Mouse (Mus musculus) G1E (cell line): ENCODE measurements around the gene Alox12b.

Experiments
- CTCF ChIP-seq: IDR thresholded peaks from 2 replicates; pipeline ENCODE4 v1.5.1; 2012; ENCODE audit warnings: low read depth, low read length, inconsistent platforms, mixed read lengths
- GATA1 ChIP-seq: IDR thresholded peaks from 2 replicates; pipeline ENCODE4 v1.6.1; 2012; ENCODE audit warnings: borderline replicate concordance, low read length, inconsistent platforms, mixed read lengths

GRCm38 (mm10) chr11:69110319-69111046 is 46.3 kb upstream of the Alox12b start:
- no peak for TF ChIP-seq GATA1
- no peak for TF ChIP-seq CTCF
